Mouse (Mus musculus) CH12.LX (cell line): ENCODE data around the gene Cib1. TPM values are rescaled to one million over a fixed set of nuclear protein-coding genes. Genes with fewer than 3 reads are reported as not detected.

Experiments used
- DNase-seq: peaks from one replicate; pipeline ENCODE4 v3.0.0-alpha.2; 2013; ENCODE audit errors: extremely low read depth
- H3K27ac ChIP-seq: 2 replicates; pipeline ENCODE4 v1.5.1; 2012; ENCODE audit warnings: low read depth, mild to moderate bottlenecking, control low read depth, moderate library complexity; ENCODE audit not compliant: insufficient read depth
- H3K27me3 ChIP-seq: replicated peaks from 2 replicates; pipeline ENCODE3; 2012; ENCODE audit warnings: inconsistent platforms
- H3K36me3 ChIP-seq, 2 experiments: replicated peaks in 1 of 2; 2 replicates each; pipeline versions ENCODE3 to v1.6.1; 2012; ENCODE audit warnings: inconsistent platforms in 1 of 2, low read length in 1 of 2, mild to moderate bottlenecking in 1 of 2, mixed read lengths in 1 of 2, moderate library complexity in 1 of 2; ENCODE audit not compliant: control insufficient read depth in 1 of 2, insufficient read depth in 1 of 2
- H3K4me1 ChIP-seq, 2 experiments: 2 replicates each; pipeline ENCODE4 v1.6.1; 2012; ENCODE audit warnings: inconsistent platforms in 1 of 2, moderate library complexity in 1 of 2; ENCODE audit not compliant: insufficient read depth in 2 of 2, control insufficient read depth in 1 of 2
- H3K4me2 ChIP-seq: 2 replicates; pipeline ENCODE4 v1.6.1; 2012; ENCODE audit warnings: low read depth, mild to moderate bottlenecking, control low read depth; ENCODE audit not compliant: poor library complexity, insufficient read depth, severe bottlenecking
- H3K4me3 ChIP-seq, 3 experiments: fragments of 150-350 bp in 1 of 3; sonication (generic) in 1 of 3; replicated peaks in 1 of 3; 2 replicates each; pipeline versions ENCODE3 to v1.5.1; 2011 to 2012; ENCODE audit warnings: low read depth in 2 of 3, low read length in 2 of 3, mild to moderate bottlenecking in 2 of 3, moderate library complexity in 2 of 3, control low read depth in 1 of 3, improper control_type of control experiment in 1 of 3, inconsistent platforms in 1 of 3, mixed read lengths in 1 of 3; ENCODE audit not compliant: poor library complexity in 1 of 3
- H3K79me2 ChIP-seq: replicated peaks from 2 replicates; pipeline ENCODE4 v1.6.1; 2012; ENCODE audit warnings: mild to moderate bottlenecking, moderate library complexity; ENCODE audit not compliant: control insufficient read depth, poor library complexity, insufficient read depth, severe bottlenecking; ENCODE audit errors: extremely low read depth
- H3K9ac ChIP-seq: 2 replicates; pipeline ENCODE4 v1.6.1; 2012; ENCODE audit warnings: low read depth, mild to moderate bottlenecking, control low read depth, moderate library complexity; ENCODE audit not compliant: insufficient read depth
- H3K9me3 ChIP-seq: replicated peaks from 2 replicates; pipeline ENCODE3; 2012; ENCODE audit warnings: low read length, inconsistent platforms, mixed read lengths
- CHD1 ChIP-seq: IDR thresholded peaks from 2 replicates; pipeline ENCODE4 v1.6.1; 2012; ENCODE audit warnings: low read depth, low read length, improper control_type of control experiment, inconsistent platforms
- CTCF ChIP-seq, 2 experiments: IDR thresholded peaks in 1 of 2; conservative IDR thresholded peaks in 1 of 2; 2 replicates each; pipeline ENCODE4 v1.5.1; 2011 to 2012; ENCODE audit warnings: low read depth in 2 of 2, low read length in 2 of 2, improper control_type of control experiment in 1 of 2, inconsistent platforms in 1 of 2, mild to moderate bottlenecking in 1 of 2, moderate library complexity in 1 of 2
- ELF1 ChIP-seq: IDR thresholded peaks from 2 replicates; pipeline ENCODE4 v1.6.1; 2014; ENCODE audit warnings: low read depth, mild to moderate bottlenecking, inconsistent platforms, low read length, improper control_type of control experiment
- ETS1 ChIP-seq: conservative IDR thresholded peaks from 2 replicates; pipeline ENCODE4 v1.6.1; 2012; ENCODE audit warnings: low read depth, mild to moderate bottlenecking, inconsistent platforms, low read length, improper control_type of control experiment, moderate library complexity
- HCFC1 ChIP-seq: IDR thresholded peaks from 2 replicates; pipeline ENCODE4 v1.6.1; 2012; ENCODE audit warnings: low read depth, mild to moderate bottlenecking, inconsistent platforms, low read length, improper control_type of control experiment
- IRF4 ChIP-seq: IDR thresholded peaks from 2 replicates; pipeline ENCODE4 v1.6.1; 2014; ENCODE audit warnings: low read depth, mild to moderate bottlenecking, inconsistent platforms, low read length, improper control_type of control experiment
- JUN ChIP-seq: IDR thresholded peaks from 2 replicates; pipeline ENCODE4 v1.6.1; 2011; ENCODE audit warnings: low read depth, mild to moderate bottlenecking, low read length, improper control_type of control experiment, moderate library complexity; ENCODE audit not compliant: insufficient read depth
- MAFK ChIP-seq: IDR thresholded peaks from 2 replicates; pipeline ENCODE4 v1.6.1; 2011; ENCODE audit warnings: low read length, improper control_type of control experiment; ENCODE audit not compliant: insufficient replicate concordance
- MAZ ChIP-seq: IDR thresholded peaks from 2 replicates; pipeline ENCODE4 v1.6.1; 2012; ENCODE audit warnings: low read depth, mild to moderate bottlenecking, inconsistent platforms, low read length, improper control_type of control experiment, moderate library complexity
- MEF2A ChIP-seq: IDR thresholded peaks from 2 replicates; pipeline ENCODE4 v1.6.1; 2014; ENCODE audit warnings: low read depth, mild to moderate bottlenecking, inconsistent platforms, low read length, improper control_type of control experiment, borderline replicate concordance
- MYC ChIP-seq: IDR thresholded peaks from 2 replicates; pipeline ENCODE4 v1.6.1; 2011; ENCODE audit warnings: low read depth, mild to moderate bottlenecking, improper control_type of control experiment, low read length
- NELFE ChIP-seq: IDR thresholded peaks from 2 replicates; pipeline ENCODE4 v1.6.1; 2011; ENCODE audit warnings: low read depth, low read length, improper control_type of control experiment
- PAX5 ChIP-seq: IDR thresholded peaks from 2 replicates; pipeline ENCODE4 v1.6.1; 2012; ENCODE audit warnings: low read length, inconsistent platforms, mixed read lengths
- RAD21 ChIP-seq: IDR thresholded peaks from 2 replicates; pipeline ENCODE4 v1.6.1; 2011; ENCODE audit warnings: low read depth, mild to moderate bottlenecking, low read length, improper control_type of control experiment, moderate library complexity
- RCOR1 ChIP-seq: conservative IDR thresholded peaks from 2 replicates; pipeline ENCODE4 v1.6.1; 2012; ENCODE audit warnings: low read depth, mild to moderate bottlenecking, inconsistent platforms, low read length, improper control_type of control experiment
- SMC3 ChIP-seq: IDR thresholded peaks from 2 replicates; pipeline ENCODE4 v1.6.1; 2011; ENCODE audit warnings: low read depth, low read length, improper control_type of control experiment
- TBP ChIP-seq: conservative IDR thresholded peaks from 2 replicates; pipeline ENCODE4 v1.6.1; 2011; ENCODE audit warnings: low read depth, low read length, improper control_type of control experiment
- TCF12 ChIP-seq: IDR thresholded peaks from 2 replicates; pipeline ENCODE4 v1.6.1; 2014; ENCODE audit warnings: low read depth, mild to moderate bottlenecking, inconsistent platforms, low read length, improper control_type of control experiment
- UBTF ChIP-seq: IDR thresholded peaks from 2 replicates; pipeline ENCODE4 v1.6.1; 2012; ENCODE audit warnings: low read depth, mild to moderate bottlenecking, inconsistent platforms, low read length, improper control_type of control experiment, moderate library complexity
- USF2 ChIP-seq: conservative IDR thresholded peaks from 2 replicates; pipeline ENCODE4 v1.6.1; 2011; ENCODE audit warnings: low read depth, low read length, improper control_type of control experiment
- ZC3H11A ChIP-seq: IDR thresholded peaks from 2 replicates; pipeline ENCODE4 v1.6.1; 2012; ENCODE audit warnings: low read depth, mild to moderate bottlenecking, inconsistent platforms, low read length, improper control_type of control experiment
- ZKSCAN1 ChIP-seq: IDR thresholded peaks from 2 replicates; pipeline ENCODE4 v1.6.1; 2012; ENCODE audit warnings: low read depth, inconsistent platforms, low read length, improper control_type of control experiment, borderline replicate concordance
- ZMIZ1 ChIP-seq: IDR thresholded peaks from 2 replicates; pipeline ENCODE4 v1.6.1; 2012; ENCODE audit warnings: low read depth, mild to moderate bottlenecking, inconsistent platforms, low read length, improper control_type of control experiment
- ZNF384 ChIP-seq: IDR thresholded peaks from 2 replicates; pipeline ENCODE4 v1.6.1; 2012; ENCODE audit warnings: low read depth, low read length, improper control_type of control experiment, inconsistent platforms
- dilution Hi-C: fragments of 300-500 bp; cut with MboI; formaldehyde crosslinking; loops from 2 replicates; pipeline ENCODE4 v1.14.3; 2020; ENCODE audit warnings: low sequenced_read_pairs; ENCODE audit not compliant: extremely low pct_unique_long_range_greater_than_20kb, extremely low pct_ligation_motif_present
- in situ Hi-C: fragments of 300-500 bp; cut with MboI; formaldehyde crosslinking; loops from 3 replicates; pipeline ENCODE4 v1.14.3; 2019; ENCODE audit warnings: low sequenced_read_pairs, low pct_ligation_motif_present, low pct_unique_long_range_greater_than_20kb, mixed read lengths
- polyA plus RNA-seq: library from polyadenylated mRNA; unstranded; fragments of >175 nt; gene quantifications from 2 replicates; pipeline ENCODE4 v1.2.1, GENCODE M21; 2012; ENCODE audit warnings: low read depth; ENCODE audit not compliant: insufficient read length
- total RNA-seq, 2 experiments: library from RNA; depleted of rRNA; stranded (reverse); fragments of 300-350 nt in 1 of 2; fragments of >200 nt in 1 of 2; gene quantifications; 2 replicates each; pipeline ENCODE4 v1.2.3; 2012 to 2014

Cib1 gene
- total and polyA plus RNA-seq, 3 experiments: 29.1 to 73.1 (median 48.1) TPM

GRCm38 (mm10) chr7:80281646-80282045 is 49.0 kb upstream of the Cib1 start:
- Histone ChIP-seq H3K4me3 (no peak overlapping the region), H3K27me3 (no peaks in the 10 kb centered on the region), H3K4me1 (no peaks in the 10 kb centered on the region)
- TF ChIP-seq RCOR1 (no peak), SMC3 (no peak), CTCF (conservative IDR thresholded peaks at IDR 0.05 in 1 of 2, IDR thresholded peaks at IDR 0.05 in 1 of 2; ENCODE audit: low read depth in 2 of 2, low read length in 2 of 2) (no peak), ZMIZ1 (no peak), UBTF (no peak), ETS1 (no peak), ZNF384 (no peak), MYC (no peak), ELF1 (no peak), RAD21 (no peak)
- TF ChIP-seq, all 38 proteins: peak for 0
- Histone ChIP-seq H3K27ac (no peak overlapping the region), H3K9ac (no peak overlapping the region), H3K36me3 (peaks cover 49 to 95% of the 10 kb centered on the region in 2 experiments), H3K4me2 (no peak overlapping the region), H3K9me3 (no peaks in the 10 kb centered on the region), H3K79me2 (no peaks in the 10 kb centered on the region)
- dilution Hi-C loops: no loop called here
- DNase-seq: no peak
- in situ Hi-C loops: no loop called here

- dilution Hi-C loops (no loop called here), in situ Hi-C loops (no loop called here)
- no peak for DNase-seq
- H3K36me3 ChIP-seq: peaks cover 52 to 95% of the 10 kb centered on the region in 2 experiments
- H3K9ac ChIP-seq: no peak overlapping the region
- H3K4me1 ChIP-seq: no peaks in the 10 kb centered on the region
- H3K27ac ChIP-seq: no peak overlapping the region
- no peak overlapping the region for H3K4me3 ChIP-seq
- H3K27me3 ChIP-seq: no peaks in the 10 kb centered on the region
- no peaks in the 10 kb centered on the region for H3K9me3 ChIP-seq
- no peak for TF ChIP-seq JUN
- peak in 1 of 2 experiments; percentile 28; a peak in 1 of 4 replicates for TF ChIP-seq CTCF (conservative IDR thresholded peaks at IDR 0.05 in 1 of 2, IDR thresholded peaks at IDR 0.05 in 1 of 2; ENCODE audit: low read depth in 2 of 2, low read length in 2 of 2)
- TF ChIP-seq PAX5: no peak
- TF ChIP-seq RAD21: peak; percentile 12
- TF ChIP-seq MAZ: no peak
- no peak overlapping the region for H3K4me2 ChIP-seq
- no peaks in the 10 kb centered on the region for H3K79me2 ChIP-seq
Observed at GRCm38 (mm10) chr7:80280998-80281397, 48.4 kb upstream of the Cib1 start.

GRCm38 (mm10) chr7:80280032-80280431 is 47.4 kb upstream of the Cib1 start:
- Histone ChIP-seq H3K9me3 (no peaks in the 10 kb centered on the region), H3K27me3 (no peaks in the 10 kb centered on the region), H3K4me1 (no peaks in the 10 kb centered on the region), H3K27ac (no peak overlapping the region), H3K79me2 (no peaks in the 10 kb centered on the region), H3K9ac (no peak overlapping the region), H3K4me3 (no peak overlapping the region), H3K36me3 (peaks cover 50 to 93% of the 10 kb centered on the region in 2 experiments), H3K4me2 (no peak overlapping the region)
- DNase-seq: no peak
- in situ Hi-C loops: no loop called here
- dilution Hi-C loops: no loop called here
- no peak for TF ChIP-seq MAZ
- no peak for TF ChIP-seq SMC3
- TF ChIP-seq JUN: no peak
- no peak for TF ChIP-seq TBP
- no peak for TF ChIP-seq HCFC1
- no peak for TF ChIP-seq ETS1
- no peak for TF ChIP-seq CTCF (conservative IDR thresholded peaks at IDR 0.05 in 1 of 2, IDR thresholded peaks at IDR 0.05 in 1 of 2; ENCODE audit: low read depth in 2 of 2, low read length in 2 of 2)
- TF ChIP-seq USF2: no peak
- no peak for TF ChIP-seq NELFE
- no peak for TF ChIP-seq ZNF384
- TF ChIP-seq CHD1: no peak
- TF ChIP-seq MYC: no peak
- no peak for TF ChIP-seq TCF12
- TF ChIP-seq MAFK: no peak
- no peak for TF ChIP-seq MEF2A
- no peak for TF ChIP-seq ZC3H11A
- TF ChIP-seq ZKSCAN1: no peak
- TF ChIP-seq IRF4: no peak
